Mouse (Mus musculus) forebrain, postnatal 0 days (tissue): Measurements from ENCODE around the gene Large1. TPM values are rescaled to one million over a fixed set of nuclear protein-coding genes. Genes with fewer than 3 reads are reported as not detected.
"Not testable (repeated sequence)": the region's sequence is repeated elsewhere in the genome, so short reads cannot be mapped to it uniquely, and the experiment has no call there.

Experiments
- ATAC-seq: fragments of 200-750 bp; cut with Nextera tagmentation; 2 replicates; pipeline ENCODE4 v1.8.0; 2017; ENCODE audit warnings: mild to moderate bottlenecking, moderate library complexity
- DNase-seq: peaks from one replicate; pipeline ENCODE4 v3.0.0-alpha.2; 2015
- H3K27ac ChIP-seq: fragments of 300-500 bp; sonication (generic); 2 replicates; pipeline ENCODE4 v1.5.1; 2014; ENCODE audit warnings: low read depth, mild to moderate bottlenecking, antibody characterized with exemption, low read length, moderate library complexity, mixed read lengths
- H3K27me3 ChIP-seq: fragments of 300-500 bp; sonication (generic); 2 replicates; pipeline ENCODE4 v1.6.1; 2014; ENCODE audit warnings: mild to moderate bottlenecking, low read length, mixed read lengths; ENCODE audit not compliant: insufficient read depth
- H3K36me3 ChIP-seq: fragments of 300-500 bp; sonication (generic); 2 replicates; pipeline ENCODE4 v1.6.1; 2014; ENCODE audit warnings: mild to moderate bottlenecking, moderate library complexity; ENCODE audit not compliant: insufficient read depth
- H3K4me1 ChIP-seq: fragments of 300-500 bp; sonication (generic); 2 replicates; pipeline ENCODE4 v1.6.1; 2014; ENCODE audit warnings: antibody characterized with exemption; ENCODE audit not compliant: insufficient read depth
- H3K4me2 ChIP-seq: fragments of 300-500 bp; sonication (generic); 2 replicates; pipeline ENCODE4 v1.6.1; 2014; ENCODE audit warnings: low read depth, mild to moderate bottlenecking, moderate library complexity
- H3K4me3 ChIP-seq: fragments of 300-500 bp; sonication (generic); 2 replicates; pipeline ENCODE4 v1.5.1; 2014; ENCODE audit warnings: low read depth, low read length, mixed read lengths
- H3K9ac ChIP-seq: fragments of 300-500 bp; sonication (generic); 2 replicates; pipeline ENCODE4 v1.6.1; 2014; ENCODE audit warnings: mild to moderate bottlenecking
- H3K9me3 ChIP-seq: fragments of 300-500 bp; sonication (generic); 2 replicates; pipeline ENCODE4 v1.6.1; 2016; ENCODE audit warnings: low read length
- CTCF ChIP-seq: sonication (generic); IDR thresholded peaks from 2 replicates; pipeline ENCODE4 v1.5.1; 2016; ENCODE audit warnings: antibody characterized with exemption, control low read depth, low read depth
- WGBS: fragments of 180-500 bp; shearing (Covaris S2); extraction: QIAGEN DNeasy Blood & Tissue Kit; methylation state at CpG from one replicate; pipeline ENCODE4 v1.1.7; 2014; 5-methylcytosine and 5-hydroxymethylcytosine counted together
- polyA plus RNA-seq: library from polyadenylated mRNA; unstranded; fragments of >200 nt; fragmentation: Nextera tagmentation; extraction: Ambion mirVana; gene quantifications from 2 replicates; pipeline ENCODE4 v1.2.1, GENCODE M21; 2015
- total RNA-seq: library from RNA; depleted of rRNA; stranded (reverse); fragments of >200 nt; gene quantifications from 2 replicates; pipeline ENCODE4 v1.2.3, GENCODE M21; 2014

Gene Large1
- total and polyA plus RNA-seq, 2 experiments from 2014 or later: 16.7 to 112 TPM

DNA sequence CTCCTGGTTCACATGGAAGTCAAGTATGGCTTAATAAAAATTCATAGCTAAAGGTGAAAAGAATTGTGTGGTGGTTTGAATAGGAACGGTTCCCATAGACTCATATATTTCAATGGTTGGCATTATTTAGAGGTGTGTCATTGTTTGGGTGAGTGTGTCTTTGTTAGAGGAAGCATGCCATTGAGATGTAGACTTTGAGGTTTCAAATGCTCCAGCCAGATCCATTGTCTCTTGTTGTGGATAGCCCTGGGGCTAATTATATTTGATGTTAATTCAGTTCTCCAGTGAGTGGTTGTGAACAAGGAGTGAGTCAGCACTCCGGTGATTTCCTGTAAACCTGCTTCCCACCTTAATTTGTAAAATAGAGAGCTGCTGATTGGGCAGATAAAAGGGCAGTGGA, 362.9 kb downstream of the Large1 start:
- H3K4me3 ChIP-seq: no peak overlapping the region
- no peak overlapping the region for H3K27ac ChIP-seq
- no peaks in the 10 kb centered on the region for H3K4me1 ChIP-seq
- H3K27me3 ChIP-seq: no peaks in the 10 kb centered on the region
- no peak overlapping the region for H3K9ac ChIP-seq
- DNase-seq: no peak
- no peaks in the 10 kb centered on the region for H3K36me3 ChIP-seq
- no peak for ATAC-seq
- no peaks in the 10 kb centered on the region for H3K9me3 ChIP-seq
- H3K4me2 ChIP-seq: no peak overlapping the region
- no peak for TF ChIP-seq CTCF
- 29% methylated on average over 2 of the region's 2 CpGs for WGBS

DNA sequence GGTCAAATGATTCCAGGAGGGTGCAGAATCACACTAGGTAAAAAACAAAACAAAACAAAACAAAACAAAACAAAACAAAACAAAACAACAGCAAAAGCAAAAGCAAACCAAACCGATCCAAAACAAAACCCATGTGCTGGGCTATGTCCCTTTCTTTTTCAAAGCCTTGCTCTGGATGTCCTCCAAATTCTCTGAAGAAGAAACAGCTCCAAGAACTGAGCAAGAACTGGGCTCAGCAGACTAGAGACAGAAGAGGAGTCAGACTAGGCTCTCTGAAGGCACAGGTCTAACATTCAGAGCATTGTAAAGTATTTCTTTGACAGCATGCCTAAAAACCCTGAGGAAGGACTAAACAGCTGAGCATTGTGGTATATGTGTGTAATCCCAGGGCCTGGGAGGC, 370.5 kb downstream of the Large1 start:
- Histone ChIP-seq H3K9ac (no peak overlapping the region), H3K4me1 (no peaks in the 10 kb centered on the region), H3K4me2 (no peak overlapping the region), H3K27me3 (no peaks in the 10 kb centered on the region), H3K36me3 (no peaks in the 10 kb centered on the region), H3K4me3 (no peak overlapping the region), H3K9me3 (no peaks in the 10 kb centered on the region), H3K27ac (no peak overlapping the region)
- ATAC-seq: no peak
- TF ChIP-seq CTCF: no peak
- no peak for DNase-seq
- 97% methylated on average over 1 of the region's 1 CpGs for WGBS

- no peaks in the 10 kb centered on the region for H3K9me3 ChIP-seq
- no peaks in the 10 kb centered on the region for H3K36me3 ChIP-seq
- DNase-seq (no peak), ATAC-seq (no peak)
- H3K27ac ChIP-seq: no peak overlapping the region
- TF ChIP-seq CTCF: no peak
- H3K4me2 ChIP-seq: no peak overlapping the region
- no peaks in the 10 kb centered on the region for H3K27me3 ChIP-seq
- WGBS: 55% methylated on average over 3 of the region's 3 CpGs
- H3K9ac ChIP-seq: no peak overlapping the region
- no peaks in the 10 kb centered on the region for H3K4me1 ChIP-seq
- H3K4me3 ChIP-seq: no peak overlapping the region
Observed at GRCm38 (mm10) chr8:72955074-72955473, 398.3 kb downstream of the Large1 start.

- H3K4me3 ChIP-seq, DNase-seq, H3K9ac ChIP-seq, H3K36me3 ChIP-seq, ATAC-seq, H3K4me1 ChIP-seq, H3K9me3 ChIP-seq, H3K4me2 ChIP-seq, H3K27me3 ChIP-seq, H3K27ac ChIP-seq: not testable (repeated sequence)
- 70% methylated on average over 8 of the region's 8 CpGs for WGBS
Observed at GRCm38 (mm10) chr8:72941393-72941792, 411.9 kb downstream of the Large1 start.

GRCm38 (mm10) chr8:72919182-72919902, 434.0 kb downstream of the Large1 start:
- no peaks in the 10 kb centered on the region for H3K27me3 ChIP-seq
- no peak for TF ChIP-seq CTCF
- H3K4me3 ChIP-seq: no peak overlapping the region
- no peak overlapping the region; the same call in 1 of the 2 replicates for H3K27ac ChIP-seq
- H3K9ac ChIP-seq: no peak overlapping the region
- 40% methylated on average over 2 of the region's 2 CpGs for WGBS
- no peak overlapping the region for H3K4me2 ChIP-seq
- DNase-seq (peak; percentile 13), ATAC-seq (peak; percentile 70)
- no peaks in the 10 kb centered on the region for H3K9me3 ChIP-seq
- no peaks in the 10 kb centered on the region for H3K36me3 ChIP-seq
- H3K4me1 ChIP-seq: peaks cover 6% of the 10 kb centered on the region; the same call in 1 of the 2 replicates

- H3K27me3 ChIP-seq: no peaks in the 10 kb centered on the region
- no peak for TF ChIP-seq CTCF
- 93% methylated on average over 4 of the region's 4 CpGs for WGBS
- no peaks in the 10 kb centered on the region for H3K36me3 ChIP-seq
- DNase-seq (no peak), ATAC-seq (no peak)
- H3K27ac ChIP-seq: no peak overlapping the region
- H3K4me2 ChIP-seq: no peak overlapping the region
- H3K9ac ChIP-seq: no peak overlapping the region
- no peaks in the 10 kb centered on the region for H3K4me1 ChIP-seq
- no peaks in the 10 kb centered on the region for H3K9me3 ChIP-seq
- no peak overlapping the region for H3K4me3 ChIP-seq
Observed at GRCm38 (mm10) chr8:72905491-72905890, 447.8 kb downstream of the Large1 start.

DNA sequence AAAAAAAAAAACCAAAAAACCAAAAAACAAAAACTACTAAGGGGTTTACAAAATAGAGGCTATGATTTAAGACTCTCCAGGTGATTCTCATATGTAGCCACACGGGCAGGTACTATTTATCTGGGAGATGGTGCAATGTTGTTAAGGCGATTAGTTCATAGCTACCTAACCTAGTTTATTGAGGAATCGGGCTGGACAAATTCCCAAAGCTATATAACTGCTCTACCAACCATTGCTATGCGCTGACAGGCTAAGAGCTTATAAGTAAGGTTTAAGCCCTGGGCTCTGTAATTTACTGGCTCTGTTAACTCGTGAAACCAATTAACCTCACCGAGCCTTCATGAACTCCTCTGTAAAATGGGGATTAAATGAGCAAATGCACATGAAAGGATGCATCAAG, 451.7 kb downstream of the Large1 start:
- Histone ChIP-seq H3K36me3 (no peaks in the 10 kb centered on the region), H3K9me3 (no peaks in the 10 kb centered on the region), H3K9ac (no peak overlapping the region), H3K27ac (no peak overlapping the region), H3K4me1 (no peaks in the 10 kb centered on the region), H3K4me3 (no peak overlapping the region), H3K4me2 (no peak overlapping the region), H3K27me3 (no peaks in the 10 kb centered on the region)
- WGBS: 75% methylated on average over 6 of the region's 6 CpGs
- DNase-seq (no peak), ATAC-seq (no peak)
- TF ChIP-seq CTCF: no peak
